Mouse (Mus musculus) E14TG2a.4 (cell line): ENCODE results near the gene Dgki.

ENCODE experiments used
- CTCF ChIP-seq: conservative IDR thresholded peaks from 2 replicates; pipeline ENCODE4 v1.5.1; 2014; ENCODE audit warnings: low read length
- NANOG ChIP-seq: IDR thresholded peaks from 2 replicates; pipeline ENCODE4 v1.6.1; 2014; ENCODE audit warnings: borderline replicate concordance, low read length, mixed read lengths

- TF ChIP-seq CTCF, result no peak
- TF ChIP-seq NANOG, result no peak
Observed at GRCm38 (mm10) chr6:37035681-37036080, 264.3 kb downstream of the Dgki start.
